Mouse (Mus musculus): Measurements from ENCODE around the gene Cspg5. TPM values are rescaled to one million over a fixed set of nuclear protein-coding genes. Genes with fewer than 3 reads are reported as not detected.

Gene Cspg5
- 90.1 and 120 TPM in 2 replicates for polyA plus RNA-seq (2014; fragmentation: Nextera tagmentation; extraction: Ambion mirVana)

DNA sequence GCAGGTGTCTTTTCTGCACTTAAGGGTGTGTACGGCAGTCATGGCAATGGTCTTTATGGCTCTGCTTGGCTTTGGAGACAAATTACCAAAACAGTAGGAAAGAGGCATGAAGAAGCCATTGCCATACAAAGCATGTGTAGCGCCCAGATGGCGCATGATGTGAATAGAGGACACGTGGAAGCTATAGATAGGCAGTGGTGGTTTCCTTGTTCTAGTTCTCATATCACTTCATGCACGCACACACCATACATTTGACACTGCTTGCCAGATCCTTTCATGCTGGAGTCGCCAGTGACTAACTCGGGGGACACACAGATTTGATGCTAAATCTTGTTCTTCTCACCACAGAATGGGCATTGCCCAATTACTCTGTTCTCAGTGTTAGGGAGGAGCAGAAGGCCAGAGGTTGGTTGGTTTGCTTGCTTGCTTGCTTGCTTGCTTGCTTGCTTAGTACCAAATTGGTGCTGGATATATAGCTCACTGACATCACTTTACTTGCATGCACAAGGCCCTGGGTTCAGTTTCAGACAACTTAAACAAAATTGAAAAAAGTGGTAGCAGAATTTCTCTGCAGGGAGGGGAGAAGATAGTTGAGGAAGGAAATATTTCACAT is at the start of gene Cspg5:
Gene Cspg5 (plus strand): TSS at position 563 of the 613 bp plus-strand sequence.
- 80% methylated on average over 7 of the region's 7 CpGs for WGBS
- no peak for ATAC-seq (ENCODE audit: low read depth)

DNA sequence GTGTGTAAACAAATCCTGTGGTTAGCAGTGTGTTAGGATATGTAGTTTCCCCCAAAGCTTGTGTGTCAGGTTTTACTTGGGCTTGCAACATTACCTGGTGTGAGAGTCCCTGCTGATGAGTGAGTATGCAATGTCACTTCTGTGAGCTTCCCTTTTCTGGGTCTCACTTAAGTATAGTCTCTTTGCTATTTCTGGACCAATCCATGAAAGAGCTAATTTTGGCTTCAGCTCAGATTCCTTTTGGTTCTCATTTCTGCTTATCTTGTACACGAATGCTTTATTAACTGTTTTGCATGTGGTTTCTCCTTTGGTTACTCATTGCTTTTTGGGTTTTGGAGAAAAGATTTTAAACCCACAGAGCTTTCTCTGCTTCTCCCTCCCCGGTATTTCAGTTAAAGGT is 43.7 kb upstream of the Cspg5 start:
- Histone ChIP-seq H3K27me3 (ENCODE audit: control insufficient read depth, insufficient read depth, low read length) (no peaks in the 10 kb centered on the region), H3K9me3 (ENCODE audit: control insufficient read depth, low read length) (no peaks in the 10 kb centered on the region), H3K36me3 (ENCODE audit: control insufficient read depth, insufficient read depth, low read length) (peaks cover 63% of the 10 kb centered on the region), H3K4me2 (ENCODE audit: low read depth, low read length) (no peak overlapping the region), H3K27ac (ENCODE audit: low read depth, low read length) (no peak overlapping the region), H3K4me3 (ENCODE audit: low read depth, low read length) (no peak overlapping the region), H3K4me1 (ENCODE audit: control insufficient read depth, insufficient read depth, low read length) (no peaks in the 10 kb centered on the region), H3K9ac (replicated peaks; ENCODE audit: low read depth, low read length) (no peak overlapping the region)
- ATAC-seq (ENCODE audit: low read depth) = no peak
- WGBS = 92% methylated on average over 2 of the region's 2 CpGs

More for the DNA sequence above, at the start of gene Cspg5:
- H3K27ac ChIP-seq (ENCODE audit: low read depth, low read length) = peak within 1 kb of the TSS; percentile 87
- H3K4me3 ChIP-seq (ENCODE audit: low read depth, low read length) = peak within 1 kb of the TSS; percentile 86
- peak within 1 kb of the TSS; percentile 86 for H3K9ac ChIP-seq (replicated peaks; ENCODE audit: low read depth, low read length)
- H3K4me2 ChIP-seq (ENCODE audit: low read depth, low read length) = peak within 1 kb of the TSS; percentile 91
- peaks cover 2% of the 10 kb centered on the region; the same call in 1 of the 2 replicates for H3K36me3 ChIP-seq (ENCODE audit: control insufficient read depth, insufficient read depth, low read length)
- no peaks in the 10 kb centered on the region for H3K9me3 ChIP-seq (ENCODE audit: control insufficient read depth, low read length)
- H3K4me1 ChIP-seq (ENCODE audit: control insufficient read depth, insufficient read depth, low read length) = peaks cover 9% of the 10 kb centered on the region
- H3K27me3 ChIP-seq (ENCODE audit: control insufficient read depth, insufficient read depth, low read length) = no peaks in the 10 kb centered on the region; the same call in 1 of the 2 replicates

DNA sequence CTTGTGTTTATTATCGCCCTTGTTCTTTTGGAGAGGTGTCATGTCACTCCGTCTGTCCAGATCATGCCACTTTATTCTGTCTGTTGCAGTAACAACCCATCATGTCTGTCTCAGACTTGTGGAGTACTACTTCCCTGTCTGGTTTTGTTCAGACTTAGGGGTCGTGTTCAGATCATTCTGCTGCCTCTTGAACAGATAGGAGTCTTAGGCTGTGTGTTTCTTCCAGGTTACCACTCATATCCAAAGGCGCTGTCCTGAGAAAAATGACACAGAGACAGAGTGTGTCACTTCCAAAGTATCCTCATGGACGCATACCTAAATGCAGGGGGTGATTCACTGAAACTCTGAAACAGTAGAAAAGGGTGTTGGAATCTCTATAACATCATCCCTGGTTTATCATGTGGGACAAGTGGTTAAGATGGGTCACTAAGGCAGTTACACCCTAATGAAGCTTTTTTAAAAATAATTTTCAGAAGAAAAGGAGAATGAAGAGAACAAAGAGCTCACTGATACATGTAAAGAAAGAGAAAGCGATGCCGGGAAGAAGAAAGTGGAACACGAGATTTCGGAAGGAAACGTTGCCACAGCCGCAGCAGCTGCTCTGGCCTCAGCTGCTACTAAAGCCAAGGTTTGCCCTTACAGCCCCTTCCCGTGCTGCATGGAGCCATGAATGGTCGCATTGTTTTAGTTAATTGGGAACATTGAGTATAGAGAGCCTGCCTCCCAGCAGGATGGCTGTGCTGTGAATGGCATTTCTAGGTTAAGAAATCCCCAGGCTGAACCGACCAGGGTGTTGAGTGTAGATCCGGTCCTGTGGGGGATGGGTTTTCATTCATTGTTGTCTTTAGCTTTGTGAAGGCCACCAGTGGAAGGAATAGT is 37.8 kb upstream of the Cspg5 start:
- Histone ChIP-seq H3K4me3 (ENCODE audit: low read depth, low read length) (no peak overlapping the region), H3K4me1 (ENCODE audit: control insufficient read depth, insufficient read depth, low read length) (no peaks in the 10 kb centered on the region), H3K27me3 (ENCODE audit: control insufficient read depth, insufficient read depth, low read length) (no peaks in the 10 kb centered on the region), H3K27ac (ENCODE audit: low read depth, low read length) (peak overlapping the region; percentile 52), H3K9me3 (ENCODE audit: control insufficient read depth, low read length) (no peaks in the 10 kb centered on the region), H3K36me3 (ENCODE audit: control insufficient read depth, insufficient read depth, low read length) (peaks cover 68% of the 10 kb centered on the region), H3K4me2 (ENCODE audit: low read depth, low read length) (no peak overlapping the region), H3K9ac (replicated peaks; ENCODE audit: low read depth, low read length) (no peak overlapping the region)
- WGBS = 26% methylated on average over 15 of the region's 15 CpGs
- peak; percentile 89 for ATAC-seq (ENCODE audit: low read depth)

- Histone ChIP-seq H3K9me3 (ENCODE audit: control insufficient read depth, low read length) (no peaks in the 10 kb centered on the region), H3K4me3 (ENCODE audit: low read depth, low read length) (no peak overlapping the region), H3K36me3 (ENCODE audit: control insufficient read depth, insufficient read depth, low read length) (peaks cover 68% of the 10 kb centered on the region), H3K9ac (replicated peaks; ENCODE audit: low read depth, low read length) (no peak overlapping the region), H3K27ac (ENCODE audit: low read depth, low read length) (no peak overlapping the region), H3K4me2 (ENCODE audit: low read depth, low read length) (no peak overlapping the region), H3K4me1 (ENCODE audit: control insufficient read depth, insufficient read depth, low read length) (no peaks in the 10 kb centered on the region), H3K27me3 (ENCODE audit: control insufficient read depth, insufficient read depth, low read length) (no peaks in the 10 kb centered on the region)
- 72% methylated on average over 2 of the region's 2 CpGs for WGBS
- ATAC-seq (ENCODE audit: low read depth) = no peak
These were observed 37.1 kb upstream of the Cspg5 start for GRCm38 (mm10) chr9:110206437-110206836.

- Histone ChIP-seq H3K4me3 (ENCODE audit: low read depth, low read length) (no peak overlapping the region), H3K9ac (replicated peaks; ENCODE audit: low read depth, low read length) (no peak overlapping the region), H3K27ac (ENCODE audit: low read depth, low read length) (no peak overlapping the region), H3K9me3 (ENCODE audit: control insufficient read depth, low read length) (no peaks in the 10 kb centered on the region), H3K27me3 (ENCODE audit: control insufficient read depth, insufficient read depth, low read length) (no peaks in the 10 kb centered on the region), H3K4me2 (ENCODE audit: low read depth, low read length) (no peak overlapping the region), H3K36me3 (ENCODE audit: control insufficient read depth, insufficient read depth, low read length) (peaks cover 64% of the 10 kb centered on the region), H3K4me1 (ENCODE audit: control insufficient read depth, insufficient read depth, low read length) (no peaks in the 10 kb centered on the region)
- no peak for ATAC-seq (ENCODE audit: low read depth)
- WGBS = 71% methylated on average over 7 of the region's 7 CpGs
These were observed 35.3 kb upstream of the Cspg5 start for GRCm38 (mm10) chr9:110208265-110208664.

GRCm38 (mm10) chr9:110208967-110209366 is 34.6 kb upstream of the Cspg5 start:
- Histone ChIP-seq H3K36me3 (ENCODE audit: control insufficient read depth, insufficient read depth, low read length) (peaks cover 64% of the 10 kb centered on the region), H3K27me3 (ENCODE audit: control insufficient read depth, insufficient read depth, low read length) (no peaks in the 10 kb centered on the region), H3K4me3 (ENCODE audit: low read depth, low read length) (no peak overlapping the region), H3K9me3 (ENCODE audit: control insufficient read depth, low read length) (no peaks in the 10 kb centered on the region), H3K9ac (replicated peaks; ENCODE audit: low read depth, low read length) (no peak overlapping the region), H3K4me1 (ENCODE audit: control insufficient read depth, insufficient read depth, low read length) (no peaks in the 10 kb centered on the region), H3K27ac (ENCODE audit: low read depth, low read length) (no peak overlapping the region), H3K4me2 (ENCODE audit: low read depth, low read length) (no peak overlapping the region)
- ATAC-seq (ENCODE audit: low read depth) = no peak
- 47% methylated on average over 3 of the region's 3 CpGs for WGBS

DNA sequence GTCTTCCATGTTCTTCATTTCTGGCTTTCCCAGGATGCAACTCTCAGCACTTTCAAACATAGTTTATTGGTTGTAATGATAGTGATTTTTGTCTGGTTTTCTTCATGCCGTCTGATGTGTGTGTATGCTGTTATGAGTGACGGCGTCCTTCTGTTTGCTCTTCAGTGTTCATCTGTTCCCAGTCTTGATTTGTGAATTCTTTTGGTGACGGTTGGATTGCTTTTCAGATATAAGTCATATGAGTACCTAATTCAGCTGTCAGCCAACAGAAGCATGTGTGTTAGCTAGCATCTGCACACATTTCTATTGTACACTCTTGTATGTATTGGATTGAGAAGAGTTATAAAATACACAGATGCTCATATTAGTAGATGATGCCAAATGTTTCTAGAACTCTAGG is 19.3 kb upstream of the Cspg5 start:
- H3K9ac ChIP-seq (replicated peaks; ENCODE audit: low read depth, low read length) = no peak overlapping the region
- no peak for ATAC-seq (ENCODE audit: low read depth)
- no peaks in the 10 kb centered on the region for H3K27me3 ChIP-seq (ENCODE audit: control insufficient read depth, insufficient read depth, low read length)
- H3K27ac ChIP-seq (ENCODE audit: low read depth, low read length) = no peak overlapping the region
- whole genome bisulfite sequencing = 93% methylated on average over 4 of the region's 4 CpGs
- H3K4me1 ChIP-seq (ENCODE audit: control insufficient read depth, insufficient read depth, low read length) = no peaks in the 10 kb centered on the region
- no peak overlapping the region for H3K4me2 ChIP-seq (ENCODE audit: low read depth, low read length)
- H3K36me3 ChIP-seq (ENCODE audit: control insufficient read depth, insufficient read depth, low read length) = peaks cover 28% of the 10 kb centered on the region
- H3K4me3 ChIP-seq (ENCODE audit: low read depth, low read length) = no peak overlapping the region
- H3K9me3 ChIP-seq (ENCODE audit: control insufficient read depth, low read length) = no peaks in the 10 kb centered on the region

- no peak overlapping the region for H3K4me3 ChIP-seq (ENCODE audit: low read depth, low read length)
- H3K27me3 ChIP-seq (ENCODE audit: control insufficient read depth, insufficient read depth, low read length) = no peaks in the 10 kb centered on the region
- no peaks in the 10 kb centered on the region for H3K9me3 ChIP-seq (ENCODE audit: control insufficient read depth, low read length)
- no peaks in the 10 kb centered on the region for H3K4me1 ChIP-seq (ENCODE audit: control insufficient read depth, insufficient read depth, low read length)
- WGBS = 91% methylated on average over 4 of the region's 4 CpGs
- no peak for ATAC-seq (ENCODE audit: low read depth)
- H3K27ac ChIP-seq (ENCODE audit: low read depth, low read length) = no peak overlapping the region
- no peak overlapping the region for H3K4me2 ChIP-seq (ENCODE audit: low read depth, low read length)
- peaks cover 32% of the 10 kb centered on the region for H3K36me3 ChIP-seq (ENCODE audit: control insufficient read depth, insufficient read depth, low read length)
- no peak overlapping the region for H3K9ac ChIP-seq (replicated peaks; ENCODE audit: low read depth, low read length)
These were observed 17.4 kb upstream of the Cspg5 start for GRCm38 (mm10) chr9:110226191-110226590.

DNA sequence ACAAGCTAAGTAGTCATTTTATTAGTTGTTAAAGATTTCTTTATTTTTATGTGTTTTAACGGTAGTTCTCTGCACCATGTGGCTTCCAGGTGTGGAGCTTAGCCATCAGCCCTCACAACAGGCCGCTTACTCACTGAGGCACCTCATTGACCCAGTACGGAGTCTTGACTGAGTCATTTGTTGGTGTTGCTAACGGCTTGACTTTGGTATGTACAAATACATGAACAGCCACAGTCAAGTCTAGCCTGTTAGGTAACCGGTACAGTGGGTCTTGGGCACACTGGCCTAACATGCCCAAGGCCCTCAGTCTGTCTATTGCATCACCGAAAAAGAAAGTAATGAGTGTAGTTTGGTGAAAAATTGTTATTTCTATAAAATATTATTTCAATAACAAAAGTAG is 14.9 kb upstream of the Cspg5 start:
- WGBS = 81% methylated on average over 6 of the region's 6 CpGs
- no peak for ATAC-seq (ENCODE audit: low read depth)
- H3K36me3 ChIP-seq (ENCODE audit: control insufficient read depth, insufficient read depth, low read length) = peaks cover 23% of the 10 kb centered on the region

More for the DNA sequence above, 14.9 kb upstream of the Cspg5 start:
- Histone ChIP-seq H3K27ac (ENCODE audit: low read depth, low read length) (no peak overlapping the region), H3K9ac (replicated peaks; ENCODE audit: low read depth, low read length) (no peak overlapping the region), H3K4me1 (ENCODE audit: control insufficient read depth, insufficient read depth, low read length) (no peaks in the 10 kb centered on the region), H3K27me3 (ENCODE audit: control insufficient read depth, insufficient read depth, low read length) (no peaks in the 10 kb centered on the region), H3K4me2 (ENCODE audit: low read depth, low read length) (no peak overlapping the region), H3K9me3 (ENCODE audit: control insufficient read depth, low read length) (no peaks in the 10 kb centered on the region), H3K4me3 (ENCODE audit: low read depth, low read length) (no peak overlapping the region)
